Mouse (Mus musculus): ENCODE data around the gene Rasl2-9. TPM values are rescaled to one million over a fixed set of nuclear protein-coding genes. Genes with fewer than 3 reads are reported as not detected.
A peak's percentile ranks its signal among the peaks of the same experiment; 100 is the strongest.
"Not testable (repeated sequence)": the region's sequence is repeated elsewhere in the genome, so short reads cannot be mapped to it uniquely, and the experiment has no call there.

The Rasl2-9 gene
- polyA plus RNA-seq (2015; fragmentation: Nextera tagmentation; extraction: Ambion mirVana): 1.3 and 1.7 TPM in 2 replicates

DNA sequence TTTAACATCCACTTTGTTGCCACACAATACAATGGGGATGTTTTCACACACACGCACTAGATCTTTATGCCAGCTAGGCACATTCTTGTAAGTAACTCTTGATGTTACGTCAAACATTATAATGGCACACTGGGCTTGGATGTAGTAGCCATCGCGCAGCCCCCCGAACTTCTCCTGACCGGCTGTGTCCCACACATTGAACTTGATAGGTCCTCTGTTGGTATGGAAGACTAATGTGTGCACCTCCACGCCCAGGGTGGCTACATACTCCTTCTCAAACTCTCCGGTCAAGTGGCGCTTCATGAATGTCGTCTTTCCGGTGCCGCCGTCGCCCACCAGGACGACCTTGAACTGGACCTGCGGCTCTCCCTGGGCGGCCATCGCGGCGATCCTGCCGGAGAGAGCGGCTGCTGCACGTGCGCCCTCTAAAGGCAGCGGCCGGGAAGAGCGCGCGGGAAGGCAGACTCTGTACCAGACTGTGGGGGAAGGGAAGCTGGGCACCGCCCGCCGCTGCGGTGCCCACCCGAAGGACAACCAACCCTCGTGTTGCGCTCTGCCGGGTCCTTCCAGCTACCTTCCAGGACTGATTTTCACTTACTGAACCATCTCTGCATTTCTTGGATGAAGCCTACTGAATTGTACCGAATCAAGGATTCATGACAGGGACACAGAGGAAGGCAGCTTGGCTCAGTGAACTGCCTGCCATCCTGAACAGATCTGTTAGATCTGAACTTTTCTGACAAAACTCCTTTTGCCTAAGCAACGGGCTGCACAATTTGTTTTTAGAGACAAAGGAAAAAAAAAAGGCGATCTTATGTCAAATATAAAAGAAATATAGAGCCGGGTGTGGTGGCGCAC is at the start of gene Rasl2-9:
TSS of gene Rasl2-9 (minus strand) at position 402 of the 858 bp plus-strand sequence.
- peak; percentile 86 for ATAC-seq (replicated peaks; ENCODE audit: insufficient number of reproducible peaks, insufficient read depth, low FRiP score, low read depth)
- H3K27me3 ChIP-seq: peaks cover 3% of the 10 kb centered on the region; the same call in 1 of the 2 replicates
- no peaks in the 10 kb centered on the region for H3K36me3 ChIP-seq
- H3K4me2 ChIP-seq: peak within 1 kb of the TSS; percentile 68
- 15% methylated on average over 42 of the region's 42 CpGs for WGBS
- no peaks in the 10 kb centered on the region for H3K9me3 ChIP-seq (replicated peaks)
- no peak within 1 kb of the TSS; the same call in 1 of the 2 replicates for H3K9ac ChIP-seq
- peaks cover 7% of the 10 kb centered on the region; the same call in 1 of the 2 replicates for H3K4me1 ChIP-seq (replicated peaks)
- peak within 1 kb of the TSS; percentile 46 for H3K4me3 ChIP-seq
- H3K27ac ChIP-seq: no peak within 1 kb of the TSS

DNA sequence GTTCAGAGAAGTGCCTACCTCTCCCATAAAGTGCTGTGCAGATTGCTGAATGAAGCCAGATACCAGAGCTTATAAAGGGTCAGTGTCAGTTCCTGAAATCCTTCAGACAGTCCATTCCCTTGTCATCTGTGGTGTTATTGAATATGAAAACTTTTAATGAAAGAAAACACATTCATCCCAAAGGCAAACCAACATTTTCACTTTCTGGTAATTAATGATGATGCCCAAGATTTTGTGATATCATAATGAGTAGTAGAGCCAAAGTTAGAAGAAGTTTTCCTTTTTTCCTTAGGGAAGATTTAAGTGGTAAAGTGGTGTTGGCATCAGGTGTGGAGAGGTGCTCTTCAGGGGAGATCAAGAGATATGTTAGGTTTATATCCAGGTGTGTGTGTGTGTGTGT is 23.8 kb upstream of the Rasl2-9 start, which contains the start of gene Vmn1r55:
TSS of gene Vmn1r55 (minus strand) at position 101 of the 400 bp plus-strand sequence.
- not testable (repeated sequence) for H3K4me2 ChIP-seq; ATAC-seq (replicated peaks; ENCODE audit: insufficient number of reproducible peaks, insufficient read depth, low FRiP score, low read depth); H3K36me3 ChIP-seq; H3K27ac ChIP-seq; H3K9me3 ChIP-seq (replicated peaks); H3K4me1 ChIP-seq (replicated peaks); H3K27me3 ChIP-seq; H3K4me3 ChIP-seq; H3K9ac ChIP-seq

DNA sequence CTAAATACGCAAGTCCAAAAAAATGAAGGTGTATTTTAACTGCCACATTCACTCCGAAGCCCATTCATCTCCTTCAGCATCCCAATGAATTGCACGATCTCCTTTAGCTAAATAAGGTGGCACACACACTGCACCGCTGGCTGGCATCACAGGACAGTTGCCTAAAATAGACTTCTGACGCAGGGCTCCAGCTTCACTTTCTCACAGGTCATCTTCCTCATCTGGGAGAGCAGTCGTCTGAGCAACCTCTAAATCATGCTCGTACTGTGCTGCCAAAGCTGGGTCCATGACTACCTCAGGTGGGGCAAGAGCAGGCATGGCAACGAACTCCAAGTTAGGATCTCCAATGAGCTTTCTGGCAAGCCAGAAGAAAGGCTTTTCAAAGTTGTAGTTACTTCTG is 672 bp downstream of the Rasl2-9 start:
- ATAC-seq (replicated peaks; ENCODE audit: insufficient number of reproducible peaks, insufficient read depth, low FRiP score, low read depth): no peak
- no peak overlapping the region for H3K27ac ChIP-seq
- H3K4me2 ChIP-seq: peak overlapping the region; percentile 68; the same call in 1 of the 2 replicates
- no peaks in the 10 kb centered on the region for H3K9me3 ChIP-seq (replicated peaks)
- WGBS: 68% methylated on average over 8 of the region's 8 CpGs
- peaks cover 7% of the 10 kb centered on the region; the same call in 1 of the 2 replicates for H3K4me1 ChIP-seq (replicated peaks)
- H3K9ac ChIP-seq: no peak overlapping the region
- H3K27me3 ChIP-seq: peaks cover 3% of the 10 kb centered on the region; the same call in 1 of the 2 replicates
- no peaks in the 10 kb centered on the region for H3K36me3 ChIP-seq
- H3K4me3 ChIP-seq: no peak overlapping the region

DNA sequence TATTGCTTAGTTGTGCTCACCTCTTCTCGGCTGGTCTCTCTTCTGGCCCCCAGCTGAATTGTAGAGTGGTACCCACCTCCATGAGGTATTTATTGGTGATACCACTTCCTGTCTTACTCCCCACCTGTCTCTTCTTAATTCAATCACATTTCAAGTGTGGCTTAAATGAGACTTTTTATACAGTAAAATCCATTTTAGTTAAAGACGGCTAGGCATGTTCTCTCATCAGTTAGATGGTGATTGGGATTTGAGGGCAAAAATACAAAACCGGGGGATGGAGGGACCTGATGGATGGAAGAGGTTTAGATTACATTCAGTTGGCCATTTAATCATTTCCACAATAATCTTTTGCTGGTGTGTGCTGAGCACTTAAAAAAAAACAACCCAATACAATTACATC is 8.9 kb downstream of the Rasl2-9 start, which contains the start of gene Rfpl4:
TSS of gene Rfpl4 (minus strand) at position 101 of the 400 bp plus-strand sequence.
- H3K4me1 ChIP-seq (replicated peaks): no peaks in the 10 kb centered on the region
- no peak for ATAC-seq (replicated peaks; ENCODE audit: insufficient number of reproducible peaks, insufficient read depth, low FRiP score, low read depth)
- no peak within 1 kb of the TSS for H3K9ac ChIP-seq
- H3K9me3 ChIP-seq (replicated peaks): no peaks in the 10 kb centered on the region
- H3K4me3 ChIP-seq: no peak within 1 kb of the TSS
- peaks cover 3% of the 10 kb centered on the region; the same call in 1 of the 2 replicates for H3K27me3 ChIP-seq
- 84% methylated on average over 3 of the region's 3 CpGs for WGBS
- no peak within 1 kb of the TSS for H3K4me2 ChIP-seq
- H3K27ac ChIP-seq: no peak within 1 kb of the TSS
- no peaks in the 10 kb centered on the region for H3K36me3 ChIP-seq

DNA sequence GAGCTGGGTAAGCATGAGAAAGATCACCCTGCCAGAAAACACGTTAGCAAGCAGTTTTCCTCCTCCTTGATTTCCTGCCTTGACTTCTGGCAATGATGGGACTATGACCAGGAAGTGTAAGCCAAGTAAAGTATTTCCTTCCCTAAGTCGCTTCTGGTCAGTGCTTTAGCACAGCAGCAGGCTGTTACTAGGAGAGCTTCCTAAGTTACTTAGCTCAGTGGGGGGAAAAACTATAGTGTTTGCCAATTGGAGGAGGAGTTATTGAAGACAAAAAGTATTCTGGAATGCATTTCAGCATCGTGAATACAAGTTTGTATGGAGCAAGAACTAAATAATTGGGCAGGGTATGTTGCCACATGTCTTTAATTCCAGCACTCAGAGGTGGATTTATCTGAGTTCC is 13.0 kb downstream of the Rasl2-9 start:
- WGBS: 34% methylated on average over 3 of the region's 3 CpGs
- no peak for ATAC-seq (replicated peaks; ENCODE audit: insufficient number of reproducible peaks, insufficient read depth, low FRiP score, low read depth)
- H3K4me1 ChIP-seq (replicated peaks): no peaks in the 10 kb centered on the region
- no peak overlapping the region for H3K27ac ChIP-seq
- no peak overlapping the region for H3K4me2 ChIP-seq
- no peak overlapping the region for H3K9ac ChIP-seq
- no peak overlapping the region for H3K4me3 ChIP-seq
- no peaks in the 10 kb centered on the region for H3K27me3 ChIP-seq
- no peaks in the 10 kb centered on the region for H3K9me3 ChIP-seq (replicated peaks)
- H3K36me3 ChIP-seq: no peaks in the 10 kb centered on the region

DNA sequence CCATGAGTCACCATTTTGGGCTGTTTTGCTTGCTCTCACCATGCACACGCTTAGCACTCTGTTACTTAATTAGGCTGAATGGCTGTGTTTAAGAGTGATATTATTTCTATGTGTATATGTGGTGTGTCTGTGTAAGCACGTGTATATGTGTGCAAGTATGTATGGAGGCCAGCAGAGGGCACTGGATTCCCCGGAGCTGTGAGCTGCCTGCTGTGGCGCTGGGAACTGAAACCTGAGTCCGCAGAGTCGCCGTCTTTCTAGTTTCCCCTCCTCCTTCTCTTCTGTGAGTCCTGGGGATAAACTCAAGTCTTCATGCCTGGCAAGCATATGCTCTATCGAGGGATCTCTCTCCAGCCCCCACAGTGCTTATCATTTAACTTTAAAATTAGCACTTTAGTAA is 16.4 kb downstream of the Rasl2-9 start:
- no peak overlapping the region for H3K4me3 ChIP-seq
- H3K27ac ChIP-seq: no peak overlapping the region
- H3K9ac ChIP-seq: no peak overlapping the region
- H3K9me3 ChIP-seq (replicated peaks): no peaks in the 10 kb centered on the region
- WGBS: 80% methylated on average over 8 of the region's 8 CpGs
- no peaks in the 10 kb centered on the region for H3K27me3 ChIP-seq
- no peak for ATAC-seq (replicated peaks; ENCODE audit: insufficient number of reproducible peaks, insufficient read depth, low FRiP score, low read depth)
- no peaks in the 10 kb centered on the region for H3K36me3 ChIP-seq
- H3K4me2 ChIP-seq: no peak overlapping the region
- no peaks in the 10 kb centered on the region for H3K4me1 ChIP-seq (replicated peaks)

DNA sequence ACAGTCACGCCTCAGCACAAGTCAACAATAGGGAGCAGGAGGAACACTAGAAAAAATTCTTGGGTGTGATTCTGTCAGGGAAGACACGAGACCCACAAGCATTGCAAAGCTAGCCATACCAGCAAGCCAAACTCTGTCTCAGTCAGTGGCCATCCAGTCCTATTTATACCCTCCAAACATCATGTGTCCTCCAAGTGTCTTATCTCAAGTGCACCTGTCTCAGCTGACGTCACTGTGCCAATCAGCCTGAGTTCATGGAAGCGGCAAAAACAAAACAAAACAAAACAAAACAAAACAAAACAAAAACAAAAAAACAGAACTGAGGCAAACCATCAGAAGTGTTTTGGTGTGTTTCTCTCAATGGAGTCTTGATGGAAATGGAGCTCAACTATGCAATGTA is 17.5 kb downstream of the Rasl2-9 start:
- Histone ChIP-seq H3K27me3 (no peaks in the 10 kb centered on the region), H3K27ac (no peak overlapping the region), H3K9ac (no peak overlapping the region), H3K9me3 (replicated peaks) (no peaks in the 10 kb centered on the region), H3K36me3 (no peaks in the 10 kb centered on the region), H3K4me2 (no peak overlapping the region), H3K4me3 (no peak overlapping the region), H3K4me1 (replicated peaks) (no peaks in the 10 kb centered on the region)
- ATAC-seq (replicated peaks; ENCODE audit: insufficient number of reproducible peaks, insufficient read depth, low FRiP score, low read depth): no peak
- WGBS: 45% methylated on average over 4 of the region's 4 CpGs

DNA sequence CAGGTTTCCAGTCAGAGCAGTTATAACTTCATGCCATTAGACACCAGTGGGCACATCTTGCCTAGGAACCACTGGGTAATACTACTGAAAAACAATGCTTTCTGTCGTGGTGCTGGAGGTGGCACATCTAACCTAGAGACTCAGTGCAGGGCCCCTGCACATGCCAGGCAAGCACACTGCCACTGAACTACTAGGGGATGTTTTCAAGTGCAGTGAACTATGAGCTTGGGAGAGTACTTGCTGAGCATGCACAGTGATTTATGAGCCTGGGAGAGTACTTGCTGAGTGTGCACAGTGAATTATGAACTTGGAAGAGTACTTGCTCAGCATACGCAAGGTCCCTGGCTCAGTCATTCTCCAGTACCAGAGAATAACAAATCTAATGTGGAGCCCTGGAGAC is 23.2 kb downstream of the Rasl2-9 start:
- WGBS: 83% methylated on average over 2 of the region's 2 CpGs

DNA sequence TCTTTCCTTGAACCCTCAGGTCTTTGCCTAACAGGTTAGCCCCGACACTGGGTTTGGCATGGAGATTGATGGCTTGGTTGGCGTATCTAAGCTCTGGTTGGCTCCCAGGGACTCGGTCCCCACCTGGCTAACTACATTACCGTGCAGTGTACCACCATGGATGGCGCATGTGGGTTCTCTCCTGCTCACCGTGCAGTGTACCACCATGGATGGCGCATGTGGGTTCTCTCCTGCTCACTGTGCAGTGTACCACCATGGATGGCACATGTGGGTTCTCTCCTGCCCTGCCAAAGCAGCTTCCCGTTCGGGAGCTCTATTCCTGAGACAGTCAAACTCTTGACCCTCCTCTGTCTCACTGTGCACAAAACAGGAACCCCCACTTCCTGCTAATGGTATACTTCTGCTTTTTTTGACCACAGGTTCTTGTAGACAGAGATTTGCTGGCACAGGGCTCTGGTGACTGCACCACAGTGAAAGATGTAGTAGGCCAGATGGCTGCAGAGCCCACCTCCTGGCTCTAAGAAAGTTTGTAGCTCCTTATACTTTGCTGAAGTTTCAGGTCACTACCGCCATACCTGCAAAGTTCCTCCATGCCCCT is 24.6 kb downstream of the Rasl2-9 start:
- 78% methylated on average over 10 of the region's 10 CpGs for WGBS
- Histone ChIP-seq H3K9me3 (replicated peaks) (no peaks in the 10 kb centered on the region), H3K4me3 (no peak overlapping the region), H3K27ac (no peak overlapping the region), H3K9ac (no peak overlapping the region), H3K4me2 (no peak overlapping the region), H3K27me3 (no peaks in the 10 kb centered on the region), H3K36me3 (peaks cover 28% of the 10 kb centered on the region), H3K4me1 (replicated peaks) (no peaks in the 10 kb centered on the region)
- 0 out of 2 replicates have a peak, but pooled peaks have one; percentile 41 for ATAC-seq (replicated peaks; ENCODE audit: insufficient number of reproducible peaks, insufficient read depth, low FRiP score, low read depth)

More for the DNA sequence above, 23.2 kb downstream of the Rasl2-9 start:
- Histone ChIP-seq H3K4me3 (no peak overlapping the region), H3K4me1 (replicated peaks) (no peaks in the 10 kb centered on the region), H3K9ac (no peak overlapping the region), H3K9me3 (replicated peaks) (no peaks in the 10 kb centered on the region), H3K27ac (no peak overlapping the region), H3K4me2 (no peak overlapping the region), H3K27me3 (no peaks in the 10 kb centered on the region), H3K36me3 (peaks cover 16% of the 10 kb centered on the region)
- no peak for ATAC-seq (replicated peaks; ENCODE audit: insufficient number of reproducible peaks, insufficient read depth, low FRiP score, low read depth)

DNA sequence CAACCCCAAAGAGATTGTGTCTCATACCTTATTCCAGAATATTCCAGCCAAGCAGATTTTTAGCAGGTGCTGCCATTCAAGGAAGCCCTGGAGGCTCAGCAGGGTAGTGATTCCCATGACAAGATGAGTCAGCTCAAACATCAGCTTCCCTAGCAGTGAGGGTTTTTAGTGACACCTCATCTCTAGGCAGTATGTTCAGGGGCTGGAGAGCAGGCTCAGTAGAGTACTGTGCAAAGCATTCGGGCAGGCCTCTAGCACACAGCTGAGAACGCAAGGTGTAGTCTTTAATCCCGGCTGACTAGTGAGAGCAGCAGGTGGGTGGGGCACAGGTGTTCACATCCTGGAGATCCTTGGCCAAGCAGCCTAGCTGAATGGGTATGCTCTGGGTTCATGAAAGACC is 26.0 kb downstream of the Rasl2-9 start:
- H3K27me3 ChIP-seq: no peaks in the 10 kb centered on the region
- 69% methylated on average over 3 of the region's 3 CpGs for whole genome bisulfite sequencing
- no peak overlapping the region for H3K9ac ChIP-seq
- H3K9me3 ChIP-seq (replicated peaks): no peaks in the 10 kb centered on the region
- ATAC-seq (replicated peaks; ENCODE audit: insufficient number of reproducible peaks, insufficient read depth, low FRiP score, low read depth): no peak
- no peak overlapping the region for H3K27ac ChIP-seq
- H3K4me1 ChIP-seq (replicated peaks): no peaks in the 10 kb centered on the region
- peaks cover 42% of the 10 kb centered on the region for H3K36me3 ChIP-seq
- no peak overlapping the region for H3K4me3 ChIP-seq
- no peak overlapping the region for H3K4me2 ChIP-seq

DNA sequence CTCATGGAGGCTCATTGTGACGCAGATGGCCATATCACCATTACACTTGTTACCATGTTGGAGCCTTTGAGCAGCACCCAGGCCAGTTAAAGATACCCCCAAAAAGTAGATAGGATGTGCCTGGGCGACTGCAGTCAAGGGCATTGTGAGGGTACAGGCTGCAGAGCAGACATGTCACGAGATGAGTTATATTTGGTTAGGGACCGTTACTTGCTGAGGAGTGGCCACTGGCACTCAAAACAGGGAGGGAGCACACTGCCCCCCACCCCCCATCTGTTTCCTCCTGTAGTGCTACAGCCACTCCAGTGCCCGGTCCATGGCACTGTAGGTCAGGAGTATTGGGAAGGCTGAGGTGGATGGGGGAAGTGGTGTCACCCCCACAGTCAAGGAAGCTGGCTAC is 27.0 kb downstream of the Rasl2-9 start:
- ATAC-seq (replicated peaks; ENCODE audit: insufficient number of reproducible peaks, insufficient read depth, low FRiP score, low read depth): no peak
- no peak overlapping the region for H3K27ac ChIP-seq
- no peaks in the 10 kb centered on the region for H3K4me1 ChIP-seq (replicated peaks)
- no peak overlapping the region for H3K4me2 ChIP-seq
- no peaks in the 10 kb centered on the region for H3K27me3 ChIP-seq
- H3K36me3 ChIP-seq: peaks cover 50% of the 10 kb centered on the region
- WGBS: 78% methylated on average over 5 of the region's 5 CpGs
- H3K9ac ChIP-seq: no peak overlapping the region
- H3K9me3 ChIP-seq (replicated peaks): no peaks in the 10 kb centered on the region
- no peak overlapping the region for H3K4me3 ChIP-seq

Data from heart, embryonic 15.5 days (tissue).